ENCODE assay signal across 16 mouse cellular contexts in genomic region chr13:99151121-99151520, GRCm38 (mm10). TPM values are rescaled to one million over a fixed set of nuclear protein-coding genes. Genes with fewer than 3 reads are reported as not detected.
DNase-seq lines count a peak whose midpoint lies in the region; ATAC-seq and TF ChIP-seq lines count a peak whose summit lies in the region.
"Had no signal": no experiment of that assay in that cellular context is flagged by ENCODE, and none has a peak within 500 bp of the region (broad histone marks: within the 10 kb centered on the region; RNA-seq: fewer than 3 reads in every experiment).

No protein-coding gene starts in this region.

- no peak for DNase-seq in kidney, postnatal 4 days
- peak; percentile 82 for DNase-seq in midbrain, embryonic 11.5 days (ENCODE audit: low spot score, missing footprints)
- DNase-seq in midbrain, postnatal 0 days (ENCODE audit: low spot score), result no peak
- peak; percentile 30 for DNase-seq in embryonic facial prominence, embryonic 10.5 days (ENCODE audit: low spot score)
- no peak for DNase-seq in layer of hippocampus, postnatal 10 days (ENCODE audit: low spot score in 2 of 2)
- DNase-seq: adrenal gland, adult 8-10 months; cerebellum, postnatal 14 days; heart, adult 2 months; heart, postnatal 10 days; kidney, adult 2 months; layer of hippocampus, postnatal 36 days; lung, postnatal 36 days had no signal

- 28% methylated on average over 8 of the region's 8 CpGs for WGBS in kidney, embryonic 14.5 days
- WGBS in midbrain, embryonic 11.5 days, result 49% methylated on average over 8 of the region's 8 CpGs
- 45% methylated on average over 8 of the region's 8 CpGs for WGBS in midbrain, postnatal 0 days
- WGBS in embryonic facial prominence, embryonic 10.5 days, result 54% methylated on average over 8 of the region's 8 CpGs
- WGBS in neural tube, embryonic 13.5 days, result 26% methylated on average over 8 of the region's 8 CpGs

- H3K4me1 ChIP-seq in kidney, embryonic 14.5 days (ENCODE audit: control insufficient read depth, insufficient read depth, low read length), result peaks cover 9% of the 10 kb centered on the region; the same call in 1 of the 2 replicates
- H3K4me1 ChIP-seq in midbrain, embryonic 11.5 days (ENCODE audit: control insufficient read depth, insufficient read depth, low read length), result peaks cover 26% of the 10 kb centered on the region
- H3K4me1 ChIP-seq in midbrain, postnatal 0 days (ENCODE audit: insufficient read depth, low read length), result no peaks in the 10 kb centered on the region
- peaks cover 39% of the 10 kb centered on the region for H3K4me1 ChIP-seq in embryonic facial prominence, embryonic 10.5 days
- H3K4me1 ChIP-seq in neural tube, embryonic 13.5 days (replicated peaks), result peaks cover 30% of the 10 kb centered on the region

- H3K27ac ChIP-seq in kidney, embryonic 14.5 days (ENCODE audit: low read depth, low read length), result no peak overlapping the region
- H3K27ac ChIP-seq in midbrain, embryonic 11.5 days (ENCODE audit: low read depth, low read length), result no peak overlapping the region
- H3K27ac ChIP-seq in midbrain, postnatal 0 days (ENCODE audit: low read depth, low read length), result no peak overlapping the region
- H3K27ac ChIP-seq in embryonic facial prominence, embryonic 10.5 days (replicated peaks), result no peak overlapping the region
- H3K27ac ChIP-seq in neural tube, embryonic 13.5 days (replicated peaks), result no peak overlapping the region
- H3K27ac ChIP-seq: heart, adult 2 months; limb, embryonic 15.5 days had no signal

- no peak overlapping the region for H3K4me3 ChIP-seq in kidney, embryonic 14.5 days (ENCODE audit: low read length)
- no peak overlapping the region for H3K4me3 ChIP-seq in midbrain, embryonic 11.5 days (ENCODE audit: low read depth, low read length)
- no peak overlapping the region for H3K4me3 ChIP-seq in midbrain, postnatal 0 days (ENCODE audit: low read depth, low read length)
- H3K4me3 ChIP-seq in embryonic facial prominence, embryonic 10.5 days, result no peak overlapping the region
- H3K4me3 ChIP-seq in neural tube, embryonic 13.5 days, result no peak overlapping the region
- H3K4me3 ChIP-seq: heart, adult 2 months; limb, embryonic 15.5 days had no signal

- peak; percentile 40; the same call in 1 of the 2 replicates for ATAC-seq in kidney, embryonic 14.5 days (ENCODE audit: low FRiP score, low TSS enrichment)
- peak; percentile 30; the same call in 1 of the 2 replicates for ATAC-seq in midbrain, embryonic 11.5 days (ENCODE audit: low FRiP score)
- no peak for ATAC-seq in midbrain, postnatal 0 days (ENCODE audit: low FRiP score)
- ATAC-seq in neural tube, embryonic 13.5 days (ENCODE audit: low read depth), result 0 out of 2 replicates have a peak, but pooled peaks have one; percentile 36

- H3K27me3 ChIP-seq in kidney, embryonic 14.5 days (ENCODE audit: control insufficient read depth, insufficient read depth, low read length), result no peaks in the 10 kb centered on the region
- no peaks in the 10 kb centered on the region for H3K27me3 ChIP-seq in midbrain, embryonic 11.5 days (ENCODE audit: control insufficient read depth, insufficient read depth, low read length)
- no peaks in the 10 kb centered on the region for H3K27me3 ChIP-seq in midbrain, postnatal 0 days (ENCODE audit: insufficient read depth, low read length)
- peaks cover 18% of the 10 kb centered on the region for H3K27me3 ChIP-seq in embryonic facial prominence, embryonic 10.5 days (replicated peaks; ENCODE audit: low read depth, poor library complexity, severe bottlenecking)
- H3K27me3 ChIP-seq in neural tube, embryonic 13.5 days, result no peaks in the 10 kb centered on the region
- H3K27me3 ChIP-seq: limb, embryonic 15.5 days had no signal

- no peak for TF ChIP-seq CTCF in midbrain, postnatal 0 days (IDR thresholded peaks at IDR 0.05)

- no peaks in the 10 kb centered on the region for H3K9me3 ChIP-seq in kidney, embryonic 14.5 days (ENCODE audit: control insufficient read depth, low read length)
- H3K9me3 ChIP-seq in midbrain, embryonic 11.5 days (ENCODE audit: control insufficient read depth, low read length), result no peaks in the 10 kb centered on the region
- no peaks in the 10 kb centered on the region for H3K9me3 ChIP-seq in midbrain, postnatal 0 days (ENCODE audit: low read length)
- no peaks in the 10 kb centered on the region for H3K9me3 ChIP-seq in embryonic facial prominence, embryonic 10.5 days
- no peaks in the 10 kb centered on the region for H3K9me3 ChIP-seq in neural tube, embryonic 13.5 days
- H3K9me3 ChIP-seq: limb, embryonic 15.5 days had no signal

- H3K36me3 ChIP-seq in kidney, embryonic 14.5 days (ENCODE audit: control insufficient read depth, insufficient read depth, low read length), result no peaks in the 10 kb centered on the region
- H3K36me3 ChIP-seq in midbrain, embryonic 11.5 days (ENCODE audit: control insufficient read depth, insufficient read depth, low read length), result no peaks in the 10 kb centered on the region
- no peaks in the 10 kb centered on the region for H3K36me3 ChIP-seq in midbrain, postnatal 0 days (ENCODE audit: insufficient read depth, low read length)
- no peaks in the 10 kb centered on the region for H3K36me3 ChIP-seq in embryonic facial prominence, embryonic 10.5 days (replicated peaks)
- H3K36me3 ChIP-seq in neural tube, embryonic 13.5 days, result no peaks in the 10 kb centered on the region
- H3K36me3 ChIP-seq: limb, embryonic 15.5 days had no signal

- H3K9ac ChIP-seq in kidney, embryonic 14.5 days (ENCODE audit: low read depth, low read length), result no peak overlapping the region
- H3K9ac ChIP-seq in midbrain, embryonic 11.5 days (ENCODE audit: low read length), result no peak overlapping the region
- no peak overlapping the region for H3K9ac ChIP-seq in midbrain, postnatal 0 days (replicated peaks; ENCODE audit: low read length, poor library complexity, severe bottlenecking)
- no peak overlapping the region for H3K9ac ChIP-seq in neural tube, embryonic 13.5 days
- H3K9ac ChIP-seq: limb, embryonic 15.5 days had no signal

- no peak overlapping the region for H3K4me2 ChIP-seq in kidney, embryonic 14.5 days (replicated peaks; ENCODE audit: low read depth, low read length)
- H3K4me2 ChIP-seq in midbrain, embryonic 11.5 days, result no peak overlapping the region
- no peak overlapping the region for H3K4me2 ChIP-seq in midbrain, postnatal 0 days (ENCODE audit: low read depth, low read length, poor library complexity, severe bottlenecking)
- no peak overlapping the region for H3K4me2 ChIP-seq in neural tube, embryonic 13.5 days
- H3K4me2 ChIP-seq: limb, embryonic 15.5 days had no signal

RNA-seq across cellular contexts. Expression of gene Zfp366, which starts 33.5 kb away (rescaled TPM):
- polyA plus RNA-seq in kidney, embryonic 14.5 days (2014; fragmentation: Nextera tagmentation; extraction: Ambion mirVana), result 0.83 and 1.6 TPM in 2 replicates
- polyA plus RNA-seq in midbrain, embryonic 11.5 days (2014; fragmentation: Nextera tagmentation; extraction: Ambion mirVana), result 0.75 and 0.87 TPM in 2 replicates
- 1.9 TPM in 2 replicates for total RNA-seq in midbrain, postnatal 0 days (2014; rRNA removed)
- 0.30 and 0.42 TPM in 2 replicates for polyA plus RNA-seq in midbrain, postnatal 0 days (2015; fragmentation: Nextera tagmentation; extraction: Ambion mirVana)
- polyA plus RNA-seq in embryonic facial prominence, embryonic 10.5 days (2016; fragmentation: Nextera tagmentation; extraction: Ambion mirVana), result 0.35 and 0.56 TPM in 2 replicates
- polyA plus RNA-seq in neural tube, embryonic 13.5 days (2015; fragmentation: Nextera tagmentation; extraction: Ambion mirVana), result 0.56 and 0.92 TPM in 2 replicates
- total RNA-seq in layer of hippocampus, postnatal 10 days (2021), result 1 to 10 TPM; 6.2 to 6.7 TPM
- total RNA-seq: monocyte, adult 5-6 weeks had no signal

Comparison
In these comparisons a context has a peak if more than half of its experiments do, and no peak if none do; other contexts are left out.
1. DNase-seq: peak in midbrain, embryonic 11.5 days (single experiment) and embryonic facial prominence, embryonic 10.5 days (single experiment); none in kidney, postnatal 4 days (0 of 2), midbrain, postnatal 0 days (single experiment) and layer of hippocampus, postnatal 10 days (0 of 2).